Mouse (Mus musculus): Measurements from ENCODE around the gene Utrn.

- no peak for TF ChIP-seq POLR2A (IDR thresholded peaks at IDR 0.05; ENCODE audit: borderline replicate concordance, extremely low read depth, insufficient read depth, insufficient read length, poor library complexity, severe bottlenecking)
- no peak for TF ChIP-seq CTCF (IDR thresholded peaks at IDR 0.05; ENCODE audit: borderline replicate concordance, extremely low read depth, insufficient read depth, insufficient read length)
These were observed 351.0 kb downstream of the Utrn start for GRCm38 (mm10) chr10:12518162-12518561.
